Mouse (Mus musculus) hindbrain, embryonic 16.5 days (tissue): ENCODE measurements at regions not wholly inside any gene's neighbourhood (a gene's known extent, or its start where the extent isn't known, plus 50 kb on each side); places are given as distances from the start of the nearest gene placed in this dataset.

Source experiments
- ATAC-seq: fragments of 200-750 bp; cut with Nextera tagmentation; 2 replicates; pipeline ENCODE4 v1.8.0; 2017; ENCODE audit warnings: moderate TSS enrichment, moderate library complexity
- H3K27ac ChIP-seq: fragments of 300-500 bp; sonication (generic); 2 replicates; pipeline ENCODE4 v1.5.1; 2014; ENCODE audit warnings: low read depth, mild to moderate bottlenecking, control low read depth, low read length, moderate library complexity
- H3K27me3 ChIP-seq: fragments of 300-500 bp; sonication (generic); replicated peaks from 2 replicates; pipeline ENCODE4 v1.6.1; 2014; ENCODE audit warnings: low read length; ENCODE audit not compliant: control insufficient read depth, insufficient read depth
- H3K36me3 ChIP-seq: fragments of 300-500 bp; sonication (generic); 2 replicates; pipeline ENCODE4 v1.6.1; 2014; ENCODE audit warnings: mild to moderate bottlenecking, low read length, moderate library complexity, mixed read lengths; ENCODE audit not compliant: control insufficient read depth, insufficient read depth
- H3K4me1 ChIP-seq: fragments of 300-500 bp; sonication (generic); 2 replicates; pipeline ENCODE4 v1.6.1; 2014; ENCODE audit warnings: low read depth, low read length; ENCODE audit not compliant: control insufficient read depth, insufficient read depth
- H3K4me2 ChIP-seq: fragments of 300-500 bp; sonication (generic); 2 replicates; pipeline ENCODE4 v1.6.1; 2014; ENCODE audit warnings: mild to moderate bottlenecking, low read length, control low read depth, moderate library complexity
- H3K4me3 ChIP-seq: fragments of 300-500 bp; sonication (generic); 2 replicates; pipeline ENCODE4 v1.5.1; 2014; ENCODE audit warnings: mild to moderate bottlenecking, low read length, control low read depth, moderate library complexity
- H3K9ac ChIP-seq: fragments of 300-500 bp; sonication (generic); 2 replicates; pipeline ENCODE4 v1.6.1; 2014; ENCODE audit warnings: low read depth, mild to moderate bottlenecking, control low read depth, low read length, moderate library complexity
- H3K9me3 ChIP-seq: fragments of 300-500 bp; sonication (generic); 2 replicates; pipeline ENCODE4 v1.6.1; 2014; ENCODE audit warnings: mild to moderate bottlenecking, low read length, moderate library complexity; ENCODE audit not compliant: control insufficient read depth
- WGBS: fragments of 180-500 bp; shearing (Covaris S2); extraction: QIAGEN DNeasy Blood & Tissue Kit; methylation state at CpG from one replicate; pipeline ENCODE4 v1.1.7; 2014; 5-methylcytosine and 5-hydroxymethylcytosine counted together

DNA sequence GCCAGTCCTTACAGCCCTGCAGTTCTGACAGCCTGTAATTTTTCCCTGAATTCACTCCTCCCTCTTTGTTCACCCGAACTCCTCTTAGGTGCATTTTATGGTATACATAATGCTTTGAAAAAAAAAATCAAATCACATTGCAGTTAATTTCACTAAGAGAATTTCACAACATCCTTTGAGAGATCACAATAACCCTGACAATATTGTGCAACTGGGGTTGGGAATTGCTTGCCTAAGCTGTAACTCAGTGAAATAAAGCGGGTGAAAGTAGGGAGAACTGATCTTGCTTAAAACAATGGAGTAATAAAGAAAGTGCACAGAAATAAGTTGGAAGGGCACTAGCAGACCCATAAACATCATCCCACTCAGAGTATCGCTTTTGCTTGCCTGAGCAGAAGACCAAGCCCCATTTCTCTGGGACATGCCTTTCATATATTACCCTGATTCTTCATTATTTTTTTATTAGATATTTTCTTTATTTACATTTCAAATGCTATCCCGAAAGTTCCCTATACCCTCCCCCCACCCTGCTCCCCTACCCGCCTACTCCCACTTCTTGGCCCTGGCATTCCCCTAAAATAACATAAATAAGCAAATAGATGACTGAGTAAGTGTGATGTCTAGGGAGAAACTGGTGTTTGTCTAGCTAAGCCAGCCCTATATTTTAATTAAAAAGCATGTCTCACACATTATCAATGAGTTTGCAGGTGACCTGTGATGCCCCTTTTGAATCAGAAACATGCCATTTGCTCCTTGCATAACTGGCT lies 557.2 kb upstream of the Gm9747 start:
- no peak for ATAC-seq
- Histone ChIP-seq H3K4me2 (no peak overlapping the region), H3K4me1 (no peaks in the 10 kb centered on the region), H3K36me3 (no peaks in the 10 kb centered on the region), H3K27ac (no peak overlapping the region), H3K4me3 (no peak overlapping the region), H3K27me3 (no peaks in the 10 kb centered on the region), H3K9ac (no peak overlapping the region), H3K9me3 (no peaks in the 10 kb centered on the region)
- 76% methylated on average over 5 of the region's 5 CpGs for WGBS

DNA sequence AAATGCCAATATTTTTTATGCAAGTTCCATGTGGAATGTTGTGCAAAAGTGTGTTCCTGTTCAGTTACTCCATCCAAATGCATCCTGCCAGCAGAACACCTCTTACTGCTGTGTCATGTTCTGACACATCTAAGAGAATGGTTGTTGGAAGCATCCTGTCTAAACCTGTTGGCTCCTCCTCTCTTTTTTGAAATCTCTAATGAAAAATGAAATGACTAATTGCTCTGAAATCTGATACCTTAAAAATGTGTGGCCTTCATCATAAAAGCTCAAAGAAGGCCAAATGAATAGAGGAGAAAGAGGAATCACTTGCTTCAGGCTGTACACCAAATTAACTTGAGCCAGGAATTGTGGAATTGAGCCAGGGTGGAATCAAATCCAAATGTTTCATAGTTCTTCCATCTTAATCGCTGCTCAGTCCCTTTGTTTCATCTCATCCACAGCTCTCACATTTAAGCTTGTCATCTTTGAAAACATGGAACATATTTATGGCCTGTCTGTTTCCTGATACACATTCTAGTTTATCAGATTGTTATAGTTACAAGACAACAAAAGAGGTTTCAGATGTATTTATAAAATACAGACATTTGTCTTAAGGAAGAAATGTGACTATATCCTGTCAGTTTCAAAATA lies 555.0 kb upstream of the Gm9747 start:
- no peaks in the 10 kb centered on the region for H3K36me3 ChIP-seq
- WGBS: 70% methylated on average over 1 of the region's 1 CpGs
- no peaks in the 10 kb centered on the region for H3K27me3 ChIP-seq
- H3K9me3 ChIP-seq: no peaks in the 10 kb centered on the region
- no peak overlapping the region for H3K9ac ChIP-seq
- no peak overlapping the region for H3K4me2 ChIP-seq
- no peak overlapping the region for H3K4me3 ChIP-seq
- H3K4me1 ChIP-seq: no peaks in the 10 kb centered on the region
- no peak overlapping the region for H3K27ac ChIP-seq
- no peak for ATAC-seq

DNA sequence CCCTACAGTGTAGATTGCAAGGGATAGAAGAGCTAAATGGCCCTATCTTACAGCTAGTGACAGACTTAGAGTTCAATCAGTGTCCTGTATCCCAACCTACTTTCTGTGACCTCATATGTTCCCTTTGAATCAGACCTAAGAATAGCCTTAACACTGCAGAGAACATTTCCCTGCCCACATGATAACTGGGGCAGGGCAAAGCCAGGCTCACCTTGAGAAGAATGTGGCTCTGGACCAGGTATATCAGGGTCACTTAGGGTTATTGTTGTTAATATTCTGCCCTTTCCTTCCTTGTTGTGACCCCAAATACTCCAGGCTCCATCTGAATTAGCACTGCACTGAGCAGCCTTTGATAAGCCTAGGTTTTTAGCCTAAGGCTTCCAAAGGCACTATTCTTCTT lies 536.8 kb upstream of the Gm9747 start:
- Histone ChIP-seq H3K4me1 (no peaks in the 10 kb centered on the region), H3K4me2 (no peak overlapping the region), H3K36me3 (no peaks in the 10 kb centered on the region), H3K4me3 (no peak overlapping the region), H3K9ac (no peak overlapping the region), H3K9me3 (no peaks in the 10 kb centered on the region), H3K27ac (no peak overlapping the region), H3K27me3 (no peaks in the 10 kb centered on the region)
- no peak for ATAC-seq

DNA sequence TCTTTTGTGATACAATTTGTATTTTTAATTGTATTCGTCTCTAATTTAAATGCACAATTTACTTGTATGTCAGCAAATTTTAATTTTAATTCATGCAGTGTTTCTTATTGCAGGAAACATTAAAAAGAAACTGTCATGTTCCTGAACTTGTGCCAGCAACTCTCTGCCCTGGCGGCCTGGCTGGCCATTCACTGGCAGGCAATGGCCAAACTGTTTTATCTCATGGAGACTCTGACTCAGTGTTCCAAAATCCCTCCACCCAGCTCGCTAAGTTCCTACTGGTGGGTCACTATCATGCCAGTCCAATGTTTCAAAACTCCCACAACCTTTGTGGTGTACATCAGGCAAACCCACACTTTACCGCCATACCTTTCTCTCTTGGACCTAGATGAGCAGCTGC lies 523.7 kb upstream of the Gm9747 start:
- no peak for ATAC-seq
- 81% methylated on average over 4 of the region's 4 CpGs for WGBS
- H3K4me2 ChIP-seq: no peak overlapping the region
- no peak overlapping the region for H3K9ac ChIP-seq
- H3K9me3 ChIP-seq: no peaks in the 10 kb centered on the region
- H3K27me3 ChIP-seq: no peaks in the 10 kb centered on the region
- H3K36me3 ChIP-seq: no peaks in the 10 kb centered on the region
- H3K4me3 ChIP-seq: no peak overlapping the region
- H3K4me1 ChIP-seq: no peaks in the 10 kb centered on the region
- H3K27ac ChIP-seq: no peak overlapping the region

DNA sequence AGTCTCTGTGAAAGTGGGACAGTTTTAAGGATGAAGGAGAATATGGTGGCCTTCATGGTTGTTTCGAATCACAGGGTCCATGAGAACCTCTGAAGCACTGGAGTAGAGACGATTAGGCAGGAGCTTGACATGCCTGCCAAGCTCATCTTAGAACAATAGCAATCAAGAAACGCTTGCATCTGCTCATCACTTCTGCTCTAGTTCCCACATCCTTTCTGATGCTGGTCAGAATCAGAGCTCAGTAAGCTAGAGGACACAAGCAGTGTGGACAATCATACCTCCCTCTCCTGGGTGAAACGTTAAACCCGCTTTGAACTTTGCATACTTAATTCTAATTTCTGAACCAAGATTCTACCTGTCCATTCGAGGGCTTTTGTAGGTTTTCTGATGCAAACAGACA lies 515.8 kb upstream of the Gm9747 start:
- 81% methylated on average over 6 of the region's 6 CpGs for WGBS
- ATAC-seq: no peak
- Histone ChIP-seq H3K4me1 (no peaks in the 10 kb centered on the region), H3K9ac (no peak overlapping the region), H3K27me3 (no peaks in the 10 kb centered on the region), H3K9me3 (no peaks in the 10 kb centered on the region), H3K4me3 (no peak overlapping the region), H3K27ac (no peak overlapping the region), H3K36me3 (no peaks in the 10 kb centered on the region), H3K4me2 (no peak overlapping the region)

DNA sequence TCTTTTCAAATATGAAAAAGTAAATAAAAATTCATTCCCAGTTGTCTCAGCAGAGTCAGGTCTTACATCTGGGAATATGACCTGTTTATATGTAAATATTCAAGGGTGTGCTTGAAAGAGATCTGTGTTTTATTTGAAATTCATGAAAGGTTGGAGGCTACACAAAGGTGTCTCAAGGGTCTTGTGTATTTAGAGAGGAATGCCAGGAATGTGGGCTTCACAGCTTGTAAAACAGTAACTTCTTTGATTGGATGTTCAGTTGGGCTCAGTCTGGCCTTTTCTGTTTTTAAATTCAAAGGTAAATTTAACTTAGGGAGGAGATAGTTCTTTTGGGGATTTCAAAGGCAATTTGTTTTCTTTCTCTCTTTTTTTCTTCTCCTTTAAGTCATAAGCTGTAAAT lies 514.7 kb upstream of the Gm9747 start:
- H3K4me2 ChIP-seq: no peak overlapping the region
- no peaks in the 10 kb centered on the region for H3K36me3 ChIP-seq
- H3K9ac ChIP-seq: no peak overlapping the region
- H3K27me3 ChIP-seq: no peaks in the 10 kb centered on the region
- H3K27ac ChIP-seq: no peak overlapping the region
- no peak overlapping the region for H3K4me3 ChIP-seq
- ATAC-seq: no peak
- H3K4me1 ChIP-seq: no peaks in the 10 kb centered on the region
- H3K9me3 ChIP-seq: no peaks in the 10 kb centered on the region

DNA sequence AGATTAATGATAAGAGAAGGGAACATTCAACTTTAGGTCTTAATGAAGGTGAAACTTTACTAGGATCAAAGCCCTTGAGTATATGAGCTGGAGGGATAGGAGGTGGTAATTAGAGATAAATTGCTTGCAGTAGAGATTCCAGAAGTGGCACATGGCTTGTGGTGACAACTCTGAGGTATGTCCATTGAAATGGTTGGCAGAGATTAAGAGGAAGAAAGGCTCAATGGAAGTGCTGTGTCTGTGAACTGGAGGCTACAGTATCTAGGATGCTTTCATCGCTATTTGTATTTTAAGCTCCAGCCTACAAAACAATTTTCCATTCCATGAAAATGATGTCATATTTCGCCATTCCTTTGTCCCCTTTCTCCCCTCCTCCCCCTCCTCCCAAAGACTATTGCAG lies 508.1 kb upstream of the Gm9747 start:
- Histone ChIP-seq H3K27ac (no peak overlapping the region), H3K36me3 (no peaks in the 10 kb centered on the region), H3K4me3 (no peak overlapping the region), H3K27me3 (no peaks in the 10 kb centered on the region), H3K9ac (no peak overlapping the region), H3K4me1 (no peaks in the 10 kb centered on the region), H3K9me3 (no peaks in the 10 kb centered on the region), H3K4me2 (no peak overlapping the region)
- WGBS: 88% methylated on average over 2 of the region's 2 CpGs
- no peak for ATAC-seq

DNA sequence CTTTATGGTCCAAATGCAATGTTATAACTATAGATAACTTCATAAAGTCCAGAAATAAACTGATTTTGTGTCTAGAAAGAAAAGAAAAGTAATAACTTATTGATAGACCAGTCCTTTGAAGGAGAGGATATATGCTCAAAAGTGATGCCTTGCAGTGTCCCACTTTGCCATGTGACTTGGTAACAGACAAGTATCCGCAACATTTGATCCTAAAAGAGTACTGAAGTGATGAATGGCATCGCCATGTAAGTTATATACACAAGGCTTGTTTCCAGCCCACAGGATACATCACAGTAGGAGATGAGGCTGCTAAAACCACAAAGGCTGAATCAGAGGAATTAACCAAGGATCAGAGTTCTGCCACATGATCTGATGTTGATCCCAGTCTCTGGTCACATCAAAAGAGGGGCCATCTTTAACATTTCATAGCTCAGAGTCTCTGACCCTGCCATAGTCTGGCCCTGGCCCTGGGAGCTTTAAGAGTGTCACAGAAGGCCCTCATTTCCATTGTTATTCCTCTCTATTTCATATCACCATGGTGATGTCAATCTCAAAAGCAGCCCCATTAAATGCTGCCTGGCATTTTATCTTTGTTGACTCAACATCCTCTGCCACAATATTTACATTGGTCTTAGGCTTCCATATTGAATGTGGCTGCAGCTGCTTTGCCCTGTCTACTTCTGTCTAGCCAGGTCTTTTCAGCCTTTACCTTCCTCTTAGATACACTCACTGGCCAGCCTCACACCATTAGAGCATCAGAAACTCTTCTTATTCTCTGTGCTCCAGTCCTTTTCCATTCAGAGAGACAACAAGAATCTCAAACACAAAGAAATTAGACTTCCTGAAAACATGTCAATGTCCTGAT lies 506.4 kb upstream of the Gm9747 start:
- no peak overlapping the region for H3K27ac ChIP-seq
- H3K36me3 ChIP-seq: no peaks in the 10 kb centered on the region
- H3K4me2 ChIP-seq: no peak overlapping the region
- no peaks in the 10 kb centered on the region for H3K27me3 ChIP-seq
- no peaks in the 10 kb centered on the region for H3K9me3 ChIP-seq
- no peak overlapping the region for H3K9ac ChIP-seq
- WGBS: 90% methylated on average over 2 of the region's 2 CpGs
- H3K4me3 ChIP-seq: no peak overlapping the region
- no peak for ATAC-seq
- no peaks in the 10 kb centered on the region for H3K4me1 ChIP-seq

DNA sequence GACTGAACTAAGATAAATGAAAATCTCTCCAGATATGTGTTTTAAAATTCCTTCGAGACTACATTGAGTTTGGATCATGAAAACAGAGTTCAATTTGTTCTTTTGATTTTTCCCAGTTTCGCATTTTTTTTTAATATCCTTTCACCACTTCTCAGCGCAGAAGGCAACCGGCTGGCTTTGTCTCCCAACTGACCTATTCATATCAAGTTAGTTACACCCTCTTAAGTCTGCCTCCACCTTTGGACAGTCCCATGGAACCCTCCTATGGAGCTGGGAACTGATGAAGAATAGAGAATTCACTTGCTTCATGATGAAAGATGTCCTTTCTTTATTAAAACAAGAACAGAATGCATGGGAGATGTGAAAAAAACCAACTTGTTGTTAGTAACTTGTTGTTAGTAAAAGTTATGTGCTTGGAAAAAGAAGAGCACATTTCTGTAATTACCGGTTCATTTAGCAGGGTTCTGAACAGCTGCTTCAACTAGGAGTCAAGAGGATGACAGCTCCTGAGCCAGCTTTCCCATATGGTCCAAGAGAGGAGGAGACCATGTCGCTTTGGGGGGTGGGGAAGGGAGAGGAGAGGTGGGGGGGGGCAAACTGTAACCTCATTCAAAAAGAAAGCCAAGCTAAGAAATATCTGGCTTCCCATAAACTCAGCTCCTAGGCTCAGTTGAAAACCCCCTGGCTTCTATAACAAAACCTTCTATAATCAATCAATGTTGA lies 495.6 kb upstream of the Gm9747 start:
- Histone ChIP-seq H3K4me2 (no peak overlapping the region), H3K27ac (no peak overlapping the region), H3K9ac (no peak overlapping the region), H3K9me3 (no peaks in the 10 kb centered on the region), H3K27me3 (no peaks in the 10 kb centered on the region), H3K4me3 (no peak overlapping the region), H3K36me3 (no peaks in the 10 kb centered on the region), H3K4me1 (no peaks in the 10 kb centered on the region)
- ATAC-seq: peak; percentile 70; the same call in 1 of the 2 replicates
- 50% methylated on average over 6 of the region's 6 CpGs for WGBS
